Mouse (Mus musculus) gonadal fat pad, adult 2 months (tissue): ENCODE data around the gene Gm40193. TPM values are rescaled to one million over a fixed set of nuclear protein-coding genes. Genes with fewer than 3 reads are reported as not detected.
"Not testable (repeated sequence)": the region's sequence is repeated elsewhere in the genome, so short reads cannot be mapped to it uniquely, and the experiment has no call there.

Experiments
- DNase-seq: peaks from one replicate; pipeline ENCODE4 v3.0.0-alpha.2; 2012; ENCODE audit warnings: low read depth
- polyA plus RNA-seq: library from polyadenylated mRNA; depleted of rRNA; stranded (reverse); fragments of >200 nt; gene quantifications from 2 replicates; pipeline ENCODE4 v1.2.3, GENCODE M21; 2012; rRNA removed

Gm40193 gene
- not detected in 2 replicates for polyA plus RNA-seq

GRCm38 (mm10) chr11:70532839-70533238, at the start of gene Gm40193:
Gene Gm40193 (minus strand): TSS chr11:70532939.
- DNase-seq = no peak

- DNase-seq = no peak
Measured at GRCm38 (mm10) chr11:70582196-70582595, 49.5 kb upstream of the Gm40193 start.

DNA sequence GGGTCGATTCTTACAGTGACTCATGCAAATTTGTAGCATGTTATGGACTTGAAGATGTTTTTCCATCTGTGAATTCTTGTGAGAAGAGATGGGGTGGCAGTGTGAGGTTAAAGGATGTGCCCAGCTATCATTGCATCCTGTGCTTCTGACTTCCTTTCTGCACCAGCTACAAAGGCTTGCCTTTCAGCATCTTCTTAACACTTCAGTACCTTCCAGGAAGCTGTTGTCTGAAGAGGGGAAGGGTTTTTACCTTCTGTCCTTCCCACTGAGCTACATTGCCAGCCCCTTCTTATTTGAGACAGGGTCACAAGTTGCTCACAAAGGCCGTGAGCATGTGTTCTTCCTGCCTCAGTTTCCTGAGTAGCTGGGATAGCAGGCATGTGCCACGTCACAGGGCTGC, 48.2 kb upstream of the Gm40193 start:
- no peak for DNase-seq

DNA sequence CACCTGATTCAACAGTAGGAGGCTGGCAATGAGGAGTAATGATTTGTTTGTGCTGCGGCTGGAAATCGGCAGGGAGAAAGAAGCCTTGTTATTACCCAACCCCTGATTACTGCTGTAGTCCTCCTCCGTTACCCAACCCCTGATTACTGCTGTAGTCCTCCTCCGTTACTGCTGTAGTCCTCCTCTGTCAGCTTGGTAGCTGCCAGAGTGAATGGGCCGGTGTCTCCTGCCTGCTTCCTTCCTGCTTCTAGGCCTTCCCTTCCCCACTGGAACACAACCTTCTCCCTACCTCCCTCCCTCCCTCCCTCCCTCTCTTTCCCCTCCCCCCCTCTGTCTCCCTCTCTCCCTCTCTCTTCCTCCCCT, 47.6 kb upstream of the Gm40193 start:
- no peak for DNase-seq

DNA sequence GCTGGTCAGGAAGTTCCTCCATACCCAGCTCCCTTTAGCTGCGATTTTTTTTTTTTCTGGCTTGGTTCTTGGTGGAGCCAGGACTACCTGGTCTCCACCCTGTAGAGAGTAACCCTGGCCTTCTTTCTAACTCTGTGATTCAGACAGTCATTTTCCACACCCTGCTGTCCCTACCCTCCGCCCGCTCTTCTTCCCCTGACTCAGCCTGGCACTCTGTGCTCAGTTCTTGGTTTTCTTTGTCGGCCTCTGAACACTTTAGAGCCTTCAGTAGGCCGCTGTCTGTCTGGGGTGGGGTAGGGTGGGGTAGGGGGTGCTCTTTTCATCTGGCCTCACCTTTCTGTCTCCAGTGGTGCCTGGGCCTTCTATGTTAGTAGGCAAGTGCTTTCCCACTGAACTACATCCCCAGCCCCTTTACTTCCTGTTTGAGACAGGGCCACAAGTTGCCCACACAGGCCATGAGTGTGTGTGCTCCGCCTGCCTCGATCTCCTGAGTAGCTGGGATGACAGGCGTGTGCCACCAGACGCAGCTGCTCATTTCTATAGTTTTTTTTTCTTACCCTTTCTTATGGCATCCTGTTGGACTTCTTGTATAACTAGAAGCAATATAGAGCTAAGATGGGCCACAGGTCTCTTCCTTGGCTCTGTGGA, 47.1 kb upstream of the Gm40193 start:
- DNase-seq = no peak

GRCm38 (mm10) chr11:70578962-70579361, 46.2 kb upstream of the Gm40193 start:
- no peak for DNase-seq

GRCm38 (mm10) chr11:70577201-70577600, 44.5 kb upstream of the Gm40193 start:
- no peak for DNase-seq

- DNase-seq = no peak
Measured at GRCm38 (mm10) chr11:70573872-70574271, 41.1 kb upstream of the Gm40193 start.

GRCm38 (mm10) chr11:70572348-70572902, 39.7 kb upstream of the Gm40193 start:
- no peak for DNase-seq

DNA sequence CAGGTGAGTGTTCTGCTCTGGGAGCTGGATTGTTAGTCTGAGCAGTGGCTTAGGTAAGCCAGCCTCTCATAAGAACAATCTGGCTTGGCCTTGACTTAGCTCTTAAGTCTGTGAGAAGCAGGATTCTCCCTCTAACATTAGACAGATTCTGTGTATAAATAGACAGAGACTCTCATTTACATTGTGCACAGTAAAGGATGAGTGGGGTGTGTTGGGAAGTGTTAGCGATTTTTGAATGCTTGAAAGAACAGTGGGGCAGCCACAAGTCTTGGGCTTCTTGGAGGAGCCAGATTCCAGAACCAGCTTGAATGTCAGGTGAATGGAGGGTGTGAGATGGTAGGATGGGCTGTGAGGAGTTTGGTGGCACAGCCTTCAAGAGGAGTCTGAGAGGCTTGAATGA, 38.9 kb upstream of the Gm40193 start:
- DNase-seq = no peak

- not testable (repeated sequence) for DNase-seq
Measured at GRCm38 (mm10) chr11:70570614-70571013, 37.9 kb upstream of the Gm40193 start.

- no peak for DNase-seq
Measured at GRCm38 (mm10) chr11:70566586-70566985, 33.8 kb upstream of the Gm40193 start.

- no peak for DNase-seq
Measured at GRCm38 (mm10) chr11:70564276-70564873, 31.6 kb upstream of the Gm40193 start.

DNA sequence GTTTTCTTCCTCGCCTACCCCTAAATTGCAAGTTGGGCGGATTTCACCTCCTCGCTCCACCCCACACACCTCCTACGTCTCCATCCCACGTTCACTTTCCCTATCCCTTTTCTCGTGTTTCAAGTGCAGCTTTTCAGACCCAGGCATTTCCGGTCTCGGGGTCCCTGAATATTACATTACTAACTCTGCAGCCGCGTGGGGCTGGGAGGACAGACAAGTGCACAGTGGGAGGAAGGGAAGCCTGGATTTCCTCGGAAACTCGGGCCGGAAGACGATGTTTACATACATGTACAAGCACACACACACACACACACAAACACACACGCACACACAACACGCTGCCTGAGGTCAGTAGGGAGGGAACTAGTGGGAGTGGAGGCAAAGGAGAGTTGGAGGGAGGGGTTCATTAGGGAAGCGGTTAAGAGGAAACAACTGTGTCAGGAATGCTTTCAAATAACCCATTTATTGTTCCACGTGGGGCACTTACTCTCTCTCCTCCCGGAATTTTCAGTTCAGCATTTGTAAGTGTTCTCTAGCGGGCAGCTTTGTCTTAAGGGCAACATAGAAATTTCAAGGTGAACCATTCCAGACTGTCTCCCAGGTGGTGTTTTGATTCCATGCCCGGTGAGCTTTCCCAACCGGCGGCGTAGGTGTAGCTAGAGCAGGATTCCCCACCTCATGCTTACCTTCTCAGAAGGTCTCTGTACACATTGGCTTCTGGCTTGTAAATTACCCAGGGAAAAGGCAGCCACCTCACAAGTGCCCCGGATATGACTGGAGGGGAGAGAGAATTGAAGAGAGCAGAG, 30.9 kb upstream of the Gm40193 start:
- DNase-seq = peak; percentile 80

DNA sequence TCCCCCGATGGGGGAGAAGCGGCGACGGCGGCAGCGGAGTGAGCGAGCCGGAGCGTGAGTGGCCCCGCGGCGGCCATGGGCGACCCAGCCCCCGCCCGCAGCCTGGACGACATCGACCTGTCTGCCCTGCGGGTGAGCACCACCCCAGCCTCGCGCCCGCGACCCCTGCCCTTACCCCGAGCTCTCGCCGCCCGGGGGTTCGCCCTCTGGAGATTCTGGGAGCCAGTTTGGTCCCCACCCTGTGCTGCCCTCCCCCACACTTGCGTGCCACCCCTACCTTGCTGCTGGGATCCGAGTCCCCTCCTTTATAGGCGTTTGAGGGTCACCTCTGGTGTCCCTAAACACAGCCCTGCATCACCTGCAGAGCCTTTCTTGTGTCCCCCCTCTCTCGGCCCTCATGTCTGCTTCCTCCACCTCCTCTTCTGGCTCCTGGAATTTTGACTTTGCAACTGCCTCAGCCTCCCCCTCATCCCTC, 30.3 kb upstream of the Gm40193 start:
- DNase-seq = no peak

- DNase-seq = no peak
Measured at GRCm38 (mm10) chr11:70562287-70562994, 29.7 kb upstream of the Gm40193 start, which contains the start of gene Mink1. Gene Mink1 (plus strand): TSS chr11:70562881.

GRCm38 (mm10) chr11:70561937-70562286, 29.2 kb upstream of the Gm40193 start:
- DNase-seq = no peak

- no peak for DNase-seq
Measured at GRCm38 (mm10) chr11:70557545-70557944, 24.8 kb upstream of the Gm40193 start.

DNA sequence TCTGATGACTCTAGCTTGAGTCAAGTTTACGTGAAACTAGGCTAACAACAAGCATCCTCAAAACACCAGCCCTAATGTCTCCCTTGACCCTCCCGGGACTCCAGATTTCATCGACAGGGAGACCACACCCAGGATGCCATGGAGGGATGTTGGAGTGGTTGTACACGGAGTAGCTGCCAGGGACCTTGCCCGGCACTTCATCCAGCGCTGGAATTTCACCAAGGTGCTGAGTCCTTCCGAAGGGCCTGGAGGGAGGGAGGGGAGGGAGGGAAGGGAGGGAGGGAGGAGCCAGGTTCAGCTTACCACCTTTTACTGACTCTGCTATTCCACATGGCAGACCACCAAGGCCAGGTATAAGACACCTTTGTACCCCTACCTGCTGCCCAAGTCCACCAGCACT, 21.2 kb upstream of the Gm40193 start:
- no peak for DNase-seq

- no peak for DNase-seq
Measured at GRCm38 (mm10) chr11:70551526-70551925, 18.8 kb upstream of the Gm40193 start.

DNA sequence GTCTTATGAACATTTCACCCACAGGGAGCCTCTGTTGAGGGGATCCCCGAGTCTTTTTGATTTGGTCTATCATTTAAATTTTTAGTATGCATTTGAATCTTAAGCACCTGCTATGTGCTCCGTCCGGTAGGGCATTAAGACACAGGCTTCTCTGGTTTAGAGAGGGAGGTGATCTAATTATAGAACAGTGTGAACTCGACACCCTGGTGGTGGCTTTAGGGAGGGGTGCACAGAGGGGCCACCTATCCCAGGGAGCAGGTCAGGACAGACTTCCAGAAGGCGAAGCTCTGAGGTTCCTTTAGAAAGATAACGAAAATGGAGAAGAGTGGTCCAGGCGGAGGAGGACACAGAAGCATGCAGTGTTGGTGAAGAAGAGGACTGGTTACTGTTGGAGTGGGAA, 11.8 kb upstream of the Gm40193 start:
- DNase-seq = no peak

DNA sequence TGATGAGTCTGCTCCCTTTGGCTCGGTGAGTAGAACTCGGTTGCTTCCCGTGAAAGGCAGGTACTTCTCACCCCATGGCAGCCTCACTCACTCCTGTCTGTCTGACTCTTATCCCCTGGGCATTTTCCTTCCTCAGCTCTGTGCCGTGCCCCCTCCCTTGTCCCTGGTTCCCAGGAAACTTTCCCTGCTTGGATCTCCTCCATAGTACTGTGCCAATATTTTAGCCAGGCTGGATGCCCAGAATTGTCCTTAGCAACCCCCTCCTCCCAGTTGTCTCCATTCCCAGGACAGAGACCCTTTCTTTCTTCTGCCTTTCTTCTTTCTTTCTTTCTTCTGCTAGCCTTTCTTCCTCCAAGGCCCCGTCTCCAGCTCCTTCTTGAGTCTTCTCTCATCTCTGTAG, 8.7 kb upstream of the Gm40193 start:
- DNase-seq = no peak
